In genomic region chr8:57601987-57602418, GRCm38 (mm10) we compare ENCODE assay signal across 10 mouse cellular contexts. TPM values are rescaled to one million over a fixed set of nuclear protein-coding genes. Genes with fewer than 3 reads are reported as not detected.
DNase-seq lines count a peak whose midpoint lies in the region; TF ChIP-seq lines count a peak whose summit lies in the region.
"Had no signal": no experiment of that assay in that cellular context is flagged by ENCODE, and none has a peak within 500 bp of the region (broad histone marks: within the 10 kb centered on the region; RNA-seq: fewer than 3 reads in every experiment).

No protein-coding gene starts in this region.

- no peaks in the 10 kb centered on the region for H3K27me3 ChIP-seq in megakaryocyte, embryonic 14.5 days (replicated peaks)
- H3K27me3 ChIP-seq: hindbrain, embryonic 15.5 days had no signal

- H3K9me3 ChIP-seq in megakaryocyte, embryonic 14.5 days, result no peaks in the 10 kb centered on the region
- H3K9me3 ChIP-seq: hindbrain, embryonic 15.5 days had no signal

- H3K4me3 ChIP-seq in megakaryocyte, embryonic 14.5 days (replicated peaks), result peak overlapping the region; percentile 76
- H3K4me3 ChIP-seq in left cerebral cortex, adult 2 months, result no peak overlapping the region
- H3K4me3 ChIP-seq: hindbrain, embryonic 15.5 days had no signal

- DNase-seq in cerebellum, adult 11 months, result peak; percentile 56
- no peak for DNase-seq in cerebellum, adult 8-10 months
- DNase-seq in adrenal gland, postnatal 4 days (ENCODE audit: low spot score in 2 of 2), result peak; percentile 43 to 55
- DNase-seq in large intestine, adult 2 months (ENCODE audit: low read depth, low spot score), result peak; percentile 97
- DNase-seq in right cerebral cortex, postnatal 25 days, result no peak
- DNase-seq in left cerebral cortex, adult 2 months (ENCODE audit: extremely low spot score in 1 of 2, low spot score in 2 of 2), result no peak
- no peak for DNase-seq in layer of hippocampus, adult 9-11 months
- DNase-seq: embryo, embryonic 11 days had no signal

- no peak for TF ChIP-seq CTCF in left cerebral cortex, adult 2 months (IDR thresholded peaks at IDR 0.05)

- 36% methylated on average over 12 of the region's 12 CpGs for WGBS in large intestine, adult 2 months

- peaks cover 50% of the 10 kb centered on the region for H3K4me1 ChIP-seq in megakaryocyte, embryonic 14.5 days
- H3K4me1 ChIP-seq: hindbrain, embryonic 15.5 days had no signal

- H3K27ac ChIP-seq in left cerebral cortex, adult 2 months, result no peak overlapping the region
- H3K27ac ChIP-seq: hindbrain, embryonic 15.5 days had no signal

- intact Hi-C loops in left cerebral cortex, adult 2 months (cut with DNase I), result no loop called here

- H3K36me3 ChIP-seq in megakaryocyte, embryonic 14.5 days (replicated peaks; ENCODE audit: low read length), result peaks cover 5% of the 10 kb centered on the region
- H3K36me3 ChIP-seq: hindbrain, embryonic 15.5 days had no signal

RNA-seq across cellular contexts. Expression of gene Galnt7, which starts 50.8 kb away (rescaled TPM):
- total RNA-seq in adrenal gland, postnatal 4 days (2021), result 10 to 100 TPM; 20.9 to 23.7 TPM
- 12.0 and 20.5 TPM in 2 replicates for polyA plus RNA-seq in large intestine, adult 2 months (2012; rRNA removed)
- polyA plus RNA-seq in megakaryocyte, embryonic 14.5 days (2012; ENCODE audit: insufficient read depth, low replicate concordance), result 0.96 and 2.2 TPM in 2 replicates
- 10 to 100 TPM in 1 of 2 experiments, 1 to 10 TPM in 1; 9.6 to 12.6 TPM for total RNA-seq in left cerebral cortex, adult 2 months (2021)

Comparison
In these comparisons a context has a peak if more than half of its experiments do, and no peak if none do; other contexts are left out.
1. DNase-seq: peak in cerebellum, adult 11 months (single experiment), adrenal gland, postnatal 4 days (2 of 2) and large intestine, adult 2 months (single experiment); none in cerebellum, adult 8-10 months (single experiment), right cerebral cortex, postnatal 25 days (single experiment), left cerebral cortex, adult 2 months (0 of 2) and layer of hippocampus, adult 9-11 months (single experiment).